8 mouse cellular contexts compared by ENCODE assay signal in the genomic region with DNA sequence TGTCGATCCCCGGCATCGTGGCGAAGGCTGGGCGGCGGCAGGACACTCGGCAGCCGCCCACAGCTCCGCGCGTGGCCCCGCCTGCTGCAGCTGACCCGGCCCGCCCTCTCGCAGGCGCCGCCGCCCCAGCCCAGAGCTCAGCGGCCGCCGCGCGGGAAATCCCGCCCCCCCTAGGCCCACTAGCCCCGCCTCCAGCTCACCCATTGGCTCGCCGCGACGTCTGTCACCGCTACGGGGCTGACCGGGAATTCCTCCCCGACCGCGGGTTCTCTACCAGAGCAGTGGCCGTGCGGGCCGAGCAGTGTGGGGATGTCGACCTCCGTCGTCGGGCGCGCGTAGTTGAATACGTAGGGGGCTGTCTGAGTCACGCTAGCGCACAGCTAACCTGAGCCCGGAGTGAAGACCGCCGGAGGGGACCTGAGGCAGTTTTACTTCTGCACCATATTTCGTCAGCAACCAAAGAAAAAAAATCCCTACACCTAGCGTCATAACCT. TPM values are rescaled to one million over a fixed set of nuclear protein-coding genes. Genes with fewer than 3 reads are reported as not detected.
DNase-seq lines count a peak whose midpoint lies in the region; ATAC-seq and TF ChIP-seq lines count a peak whose summit lies in the region.

No protein-coding gene starts in this region.

- no peaks in the 10 kb centered on the region for H3K36me3 ChIP-seq in kidney, embryonic 14.5 days (ENCODE audit: control insufficient read depth, insufficient read depth, low read length)

- H3K9ac ChIP-seq in kidney, embryonic 14.5 days (ENCODE audit: low read depth, low read length) = peak overlapping the region; percentile 91

- ATAC-seq in kidney, embryonic 14.5 days (ENCODE audit: low FRiP score, low TSS enrichment) = peak; percentile 98
- ATAC-seq in monocyte, adult 5-6 weeks (replicated peaks; ENCODE audit: insufficient number of reproducible peaks, low FRiP score, low TSS enrichment, poor library complexity, severe bottlenecking) = peak; percentile 95

- DNase-seq in 416B (ENCODE audit: low read depth) = peak; percentile 93
- peak; percentile 94 to 95 for DNase-seq in heart, adult 9 months (ENCODE audit: low spot score in 2 of 2)
- peak; percentile 98 for DNase-seq in liver
- DNase-seq in spleen, postnatal 4 days (ENCODE audit: low spot score in 2 of 2) = peak; percentile 95 to 99

- peak overlapping the region; percentile 88 for H3K4me3 ChIP-seq in bone marrow macrophage, adult 2 months (ENCODE audit: insufficient read depth, low read length)
- peak overlapping the region; percentile 91 for H3K4me3 ChIP-seq in embryonic fibroblast, embryonic 13.5 days (ENCODE audit: insufficient read depth, low read length)
- H3K4me3 ChIP-seq in kidney, embryonic 14.5 days (ENCODE audit: low read length) = peak overlapping the region; percentile 88

- no peaks in the 10 kb centered on the region for H3K9me3 ChIP-seq in kidney, embryonic 14.5 days (ENCODE audit: control insufficient read depth, low read length)

- H3K27me3 ChIP-seq in kidney, embryonic 14.5 days (ENCODE audit: control insufficient read depth, insufficient read depth, low read length) = no peaks in the 10 kb centered on the region

- H3K27ac ChIP-seq in bone marrow macrophage, adult 2 months (ENCODE audit: insufficient read depth, low read depth, low read length) = no peak overlapping the region
- H3K27ac ChIP-seq in embryonic fibroblast, embryonic 13.5 days (ENCODE audit: insufficient read depth, low read length) = 0 out of 2 replicates have a peak overlapping the region, but pooled peaks have one; percentile 28
- H3K27ac ChIP-seq in kidney, embryonic 14.5 days (ENCODE audit: low read depth, low read length) = peak overlapping the region; percentile 90

- no peak for TF ChIP-seq CTCF in bone marrow macrophage, adult 2 months (IDR thresholded peaks at IDR 0.05; ENCODE audit: low read depth, low read length)
- no peak for TF ChIP-seq CTCF in embryonic fibroblast, embryonic 13.5 days (IDR thresholded peaks at IDR 0.05; ENCODE audit: borderline replicate concordance, insufficient read depth, low read length)

- peak overlapping the region; percentile 47 for H3K4me2 ChIP-seq in kidney, embryonic 14.5 days (replicated peaks; ENCODE audit: low read depth, low read length)

- under 1% methylated on average over 53 of the region's 53 CpGs for WGBS in kidney, embryonic 14.5 days

- peak; percentile 92; the same call in 1 of the 2 replicates for TF ChIP-seq POLR2A in bone marrow macrophage, adult 2 months (IDR thresholded peaks at IDR 0.05; ENCODE audit: borderline replicate concordance, low read depth, low read length)
- TF ChIP-seq POLR2A in embryonic fibroblast, embryonic 13.5 days (IDR thresholded peaks at IDR 0.05; ENCODE audit: low read depth, low read length) = peak; percentile 97

- peaks cover 17% of the 10 kb centered on the region for H3K4me1 ChIP-seq in bone marrow macrophage, adult 2 months (ENCODE audit: control insufficient read depth, insufficient read depth, low read length)
- peaks cover 2% of the 10 kb centered on the region; the same call in 1 of the 2 replicates for H3K4me1 ChIP-seq in embryonic fibroblast, embryonic 13.5 days (ENCODE audit: control insufficient read depth, insufficient read depth, low read length)
- H3K4me1 ChIP-seq in kidney, embryonic 14.5 days (ENCODE audit: control insufficient read depth, insufficient read depth, low read length) = 0 out of 2 replicates have a peak, but pooled peaks cover 4% of the 10 kb centered on the region

RNA-seq across cellular contexts. Expression of a gene that starts 0.5 kb away (rescaled TPM):
- polyA plus RNA-seq in bone marrow macrophage, adult 2 months (2012; ENCODE audit: insufficient read depth, insufficient read length, missing spikeins) = 17.2 and 24.5 TPM in 2 replicates
- polyA plus RNA-seq in embryonic fibroblast, embryonic 13.5 days (2011; ENCODE audit: insufficient read length, low read depth, missing spikeins) = 65.1 and 78.0 TPM in 2 replicates
- polyA plus RNA-seq in kidney, embryonic 14.5 days (2014; fragmentation: Nextera tagmentation; extraction: Ambion mirVana) = 48.8 and 55.6 TPM in 2 replicates
- total RNA-seq in monocyte, adult 5-6 weeks (2017) = 28.4 to 48.0 TPM (median 47.6 TPM) in 3 replicates

RNA-seq across cellular contexts. Expression of a gene that starts 23.7 kb away (rescaled TPM):
- polyA plus RNA-seq in bone marrow macrophage, adult 2 months (2012; ENCODE audit: insufficient read depth, insufficient read length, missing spikeins) = 1.4 TPM in 1 of 2 replicates, not detected in the other
- polyA plus RNA-seq in embryonic fibroblast, embryonic 13.5 days (2011; ENCODE audit: insufficient read length, low read depth, missing spikeins) = not detected in 2 replicates
- 0.99 and 1.4 TPM in 2 replicates for polyA plus RNA-seq in kidney, embryonic 14.5 days (2014; fragmentation: Nextera tagmentation; extraction: Ambion mirVana)
- not detected in 3 replicates for total RNA-seq in monocyte, adult 5-6 weeks (2017)
